Mouse (Mus musculus) cerebellum, adult 18-20 months (tissue): ENCODE measurements around the gene Samd4b.
"Not testable (repeated sequence)": the region's sequence is repeated elsewhere in the genome, so short reads cannot be mapped to it uniquely, and the experiment has no call there.

ENCODE experiments used
- DNase-seq, 2 experiments: peaks; one replicate each; pipeline ENCODE4 v3.0.0; 2021

Gene Samd4b

DNA sequence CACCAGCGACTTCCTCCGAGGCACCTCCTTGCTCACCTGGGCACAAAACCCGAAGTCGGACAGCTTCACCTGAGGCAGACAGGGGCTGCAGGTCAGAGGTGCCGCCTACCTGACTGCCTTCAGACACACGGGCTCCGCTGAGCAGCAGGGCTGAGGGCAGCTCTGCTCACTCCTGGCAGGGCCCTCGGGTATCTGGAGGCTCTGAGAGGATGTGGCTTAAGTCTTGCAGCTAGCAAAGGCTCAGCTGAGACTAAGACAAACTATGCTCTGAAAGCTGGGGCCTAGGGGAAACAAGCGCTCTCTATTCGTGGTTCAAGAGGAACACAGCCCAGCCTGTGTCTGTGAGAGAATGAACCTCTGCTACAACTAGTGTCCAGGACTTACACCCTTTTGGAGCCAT is 37.1 kb downstream of the Samd4b start:
- no peak for DNase-seq

DNA sequence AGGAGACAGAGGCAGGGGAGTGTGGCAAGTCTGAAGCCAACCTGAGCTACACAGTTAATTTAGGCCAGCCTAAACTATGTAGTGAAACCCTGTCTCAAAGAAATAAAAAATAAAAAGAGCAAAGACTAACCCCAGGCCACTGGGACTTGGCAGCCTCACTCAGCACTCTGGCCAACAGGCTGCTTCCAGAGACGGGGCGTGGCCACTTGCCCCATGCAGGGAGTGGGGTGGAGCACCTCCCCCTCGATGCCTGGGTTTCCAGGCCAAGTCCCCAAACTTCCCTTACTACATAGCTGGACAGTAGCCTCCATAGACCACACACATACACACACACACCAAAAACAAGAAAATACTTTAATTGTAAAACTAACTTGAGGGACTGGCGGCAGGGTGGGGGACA is 39.5 kb downstream of the Samd4b start:
- peak in 1 of 2 experiments; percentile 40 for DNase-seq

DNA sequence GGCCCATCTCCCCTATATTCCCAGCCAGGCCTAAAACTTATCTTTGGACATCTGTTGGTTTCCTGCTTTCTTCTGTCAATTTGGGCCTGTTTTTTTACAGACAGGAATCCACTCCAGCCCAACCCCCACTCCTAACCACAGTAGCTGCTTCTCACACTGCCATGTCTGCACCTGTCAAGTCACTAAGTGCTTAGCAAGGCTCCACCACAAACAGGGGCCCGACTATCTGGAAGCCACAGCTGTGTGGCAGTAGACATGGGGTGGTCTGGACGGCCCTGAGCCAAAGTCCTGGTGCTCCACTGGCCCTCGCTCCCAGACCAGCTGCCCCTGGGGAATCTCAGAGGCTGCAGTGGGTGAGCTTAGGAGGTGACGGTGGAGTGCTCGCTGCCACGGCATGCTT is 40.2 kb downstream of the Samd4b start:
- no peak for DNase-seq

DNA sequence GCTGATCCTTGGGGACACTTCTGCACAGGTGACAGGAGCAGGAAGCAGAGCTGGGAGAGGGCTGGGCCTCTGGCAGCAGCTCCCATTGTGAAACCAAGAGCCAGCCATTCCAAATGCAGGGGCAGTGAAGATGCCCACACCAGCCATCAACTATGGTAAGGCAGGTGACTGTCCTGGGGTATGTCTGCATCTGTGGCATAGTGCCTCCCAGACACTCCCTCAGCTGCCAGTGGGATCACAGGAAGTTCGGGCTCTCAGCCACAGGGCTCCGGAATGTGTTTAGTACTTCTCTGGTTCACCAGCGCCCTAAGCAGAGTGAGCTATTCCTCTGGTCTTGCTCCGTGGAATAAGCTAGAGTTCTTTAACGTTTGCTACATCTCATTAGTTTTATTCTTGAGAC is 40.9 kb downstream of the Samd4b start:
- DNase-seq, result no peak

DNA sequence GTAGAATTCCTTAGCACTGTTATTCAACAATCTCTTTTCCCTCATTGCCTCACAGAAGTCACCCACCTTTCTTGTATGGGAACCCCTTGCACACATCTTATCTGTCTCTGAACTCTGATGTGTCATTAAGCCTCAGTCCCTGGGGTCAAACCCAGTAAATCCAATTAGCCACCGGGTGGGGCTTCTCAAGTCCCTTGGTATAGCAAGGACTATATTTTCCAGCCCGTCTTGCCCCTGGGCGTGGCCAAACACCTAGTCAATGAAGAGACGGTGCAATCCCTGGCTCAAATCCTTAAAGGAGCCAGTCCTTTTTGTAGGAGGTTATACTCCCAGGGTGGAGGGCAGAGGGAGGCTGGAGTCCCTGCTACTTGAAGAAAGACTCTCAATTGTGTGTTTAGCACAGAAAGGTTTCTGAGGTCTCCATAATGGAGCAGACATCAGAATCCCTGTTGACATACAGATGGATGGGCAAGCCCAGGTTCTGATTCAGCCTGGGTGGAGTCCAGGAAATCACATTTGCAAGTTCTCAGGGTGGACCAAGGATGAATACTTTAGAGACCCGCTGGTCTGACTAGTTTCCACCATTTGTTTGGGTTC is 41.9 kb downstream of the Samd4b start:
- no peak for DNase-seq

DNA sequence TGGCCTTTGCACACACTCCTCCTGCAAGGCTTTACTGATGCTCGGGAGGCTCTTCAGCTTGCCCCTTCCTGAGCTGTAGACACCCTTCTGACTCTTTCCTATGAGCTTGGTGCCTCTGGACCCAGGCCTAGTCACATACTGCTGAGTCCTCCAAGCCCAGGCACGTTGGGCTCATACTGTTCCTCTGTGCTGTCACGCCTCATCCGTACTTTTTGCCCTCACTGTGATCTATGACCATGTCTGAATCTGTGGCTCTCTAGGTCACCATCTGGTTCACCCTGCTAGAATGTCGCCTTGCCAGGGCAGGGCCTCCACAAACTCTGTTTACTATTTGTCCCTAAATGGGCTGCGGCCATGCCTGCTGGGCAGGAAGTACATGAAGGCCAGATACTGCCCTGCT is 44.9 kb downstream of the Samd4b start:
- DNase-seq, result no peak

DNA sequence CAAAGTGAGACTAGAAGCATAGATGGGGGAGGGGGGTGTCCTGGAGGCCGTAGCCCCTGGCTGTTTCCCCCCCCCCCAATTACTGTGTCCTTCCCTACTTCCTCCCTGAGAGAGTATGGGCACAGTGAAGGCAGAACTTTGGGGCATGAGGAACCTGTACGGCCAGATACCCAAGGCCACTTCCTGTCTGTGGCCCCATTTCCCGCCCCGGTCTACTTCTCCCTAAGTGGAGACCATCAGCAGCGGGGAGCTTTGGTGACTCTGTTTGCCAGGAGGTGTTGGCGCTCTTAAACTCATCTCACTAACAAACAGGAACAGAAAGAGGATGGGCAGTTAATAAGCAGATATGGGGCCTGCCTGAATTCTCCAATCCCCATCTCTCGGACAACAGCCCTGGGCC is 50.3 kb downstream of the Samd4b start:
- DNase-seq, result no peak

DNA sequence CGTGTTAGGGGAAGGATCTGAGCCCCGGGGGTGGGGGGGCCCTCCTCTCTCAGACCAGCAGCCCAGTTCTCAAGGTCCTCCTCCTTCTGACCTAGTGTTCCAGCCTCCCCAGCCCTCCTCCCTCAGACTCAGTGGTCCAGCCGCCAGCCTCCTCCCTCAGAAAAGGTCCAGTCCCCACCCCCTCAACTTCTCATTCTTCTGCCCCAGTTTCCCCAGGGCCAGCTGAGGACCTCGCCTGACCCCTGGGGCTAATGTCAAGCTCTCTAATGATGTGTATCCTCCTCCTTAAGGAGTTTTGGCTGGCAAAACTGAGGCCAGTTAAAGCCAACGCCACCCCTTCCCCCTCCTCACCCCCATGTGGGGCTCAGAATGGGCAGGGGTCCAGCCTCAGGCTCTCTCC is 50.8 kb downstream of the Samd4b start, which contains the start of gene Nccrp1:
Nccrp1 (minus strand) TSS at position 101 of the 400 bp plus-strand sequence.
- no peak for DNase-seq

DNA sequence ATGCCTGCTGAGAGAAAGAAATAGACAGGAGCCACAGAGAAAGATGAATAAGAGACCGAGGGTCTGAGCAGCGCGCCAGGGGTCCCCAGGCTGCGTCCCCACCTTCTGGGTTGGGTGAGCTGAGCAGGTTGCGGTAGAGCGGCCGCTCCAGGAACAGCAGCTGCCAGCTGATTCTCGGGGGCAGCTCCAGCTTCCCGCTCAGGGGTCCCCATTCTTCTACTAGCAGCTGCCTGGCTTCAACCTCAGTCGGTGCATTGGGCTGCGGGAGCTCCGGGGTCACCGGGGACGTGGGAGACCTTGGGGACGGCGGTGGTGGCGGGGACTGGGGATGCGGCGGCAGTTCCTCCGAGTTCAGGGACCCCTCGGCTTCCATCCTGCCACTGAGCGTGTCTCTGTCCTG is 51.3 kb downstream of the Samd4b start:
- DNase-seq, result no peak

DNA sequence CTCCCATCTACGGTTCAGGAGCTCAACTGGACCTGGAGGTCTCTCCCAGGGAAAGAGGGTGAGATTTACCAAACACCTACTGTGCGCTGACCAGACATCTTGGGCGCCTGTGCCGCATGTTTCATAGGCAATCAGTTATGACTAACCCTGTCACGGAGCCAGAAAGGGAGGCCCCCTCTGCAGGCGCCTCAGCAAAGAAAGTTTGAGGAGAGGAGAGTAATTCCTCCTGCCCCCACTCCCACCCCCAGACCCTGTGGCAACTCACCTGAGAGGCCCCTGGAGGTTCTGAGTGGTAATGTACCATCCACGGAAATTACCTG is 52.1 kb downstream of the Samd4b start:
- DNase-seq, result no peak

DNA sequence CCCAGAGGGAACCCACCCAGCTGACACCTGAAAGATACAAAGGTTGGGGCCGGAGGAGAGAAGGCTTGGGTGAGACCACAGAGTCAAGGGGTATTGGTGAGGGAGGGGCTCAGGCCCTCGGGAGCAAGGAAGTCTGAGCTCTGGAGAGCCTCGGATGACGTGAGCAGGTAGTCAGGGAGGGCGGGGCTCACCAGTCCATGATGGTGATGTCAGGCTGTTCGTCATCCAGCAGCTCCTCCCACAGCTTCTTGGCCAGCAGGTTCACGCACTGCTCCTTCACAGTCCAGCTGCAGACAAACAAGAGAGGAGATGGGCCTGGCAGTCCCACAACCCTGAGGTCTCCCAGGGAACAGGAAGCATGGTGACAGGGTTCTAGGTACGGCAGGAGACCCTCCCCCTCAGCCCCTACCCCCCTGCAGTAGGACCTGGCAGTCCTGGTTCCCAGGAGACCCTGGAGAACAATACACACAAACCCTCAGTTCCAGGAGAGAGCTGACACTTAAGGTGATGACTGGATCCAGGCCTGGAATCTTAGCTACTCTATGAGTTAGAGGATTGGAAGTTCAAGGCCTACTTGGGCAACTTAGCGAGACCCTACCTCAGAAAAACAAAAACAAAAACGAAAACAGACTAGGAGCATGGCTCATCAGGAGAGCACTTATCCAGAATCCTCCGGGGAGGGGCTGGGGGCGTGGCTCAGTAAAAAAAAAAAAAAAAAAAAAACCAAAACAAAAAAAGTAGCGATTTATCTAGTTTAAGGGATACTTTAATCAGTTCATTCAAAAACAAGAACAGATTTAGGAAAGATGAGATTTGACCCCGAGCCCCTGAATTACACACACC is 52.7 kb downstream of the Samd4b start:
- no peak for DNase-seq

DNA sequence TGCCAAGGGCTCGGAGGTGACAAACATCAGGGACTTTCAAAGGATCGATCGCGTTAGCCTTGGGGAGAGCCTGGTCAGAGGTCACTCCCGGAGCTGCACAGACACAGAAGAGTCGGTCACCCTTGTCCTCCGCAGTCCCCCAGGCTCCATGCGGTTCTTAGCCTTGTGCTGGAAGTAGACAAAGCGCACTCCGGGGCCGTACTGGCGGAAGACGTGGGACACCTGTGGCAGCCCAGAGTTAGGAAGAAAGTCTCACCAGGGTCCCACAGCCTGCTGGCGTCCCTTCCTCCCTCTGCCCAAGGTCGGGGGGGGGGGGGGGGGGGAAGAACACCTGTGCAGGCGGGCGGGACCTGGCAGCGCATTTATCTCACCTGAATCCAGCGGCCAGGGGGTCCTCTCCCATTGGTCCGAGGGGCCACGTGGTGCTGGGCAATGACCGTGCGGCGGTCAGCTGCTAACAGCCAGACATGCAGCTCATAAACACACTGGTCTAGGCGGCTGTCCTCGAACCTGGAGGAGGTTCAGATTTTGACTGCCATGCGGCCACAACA is 53.8 kb downstream of the Samd4b start:
- no peak for DNase-seq

DNA sequence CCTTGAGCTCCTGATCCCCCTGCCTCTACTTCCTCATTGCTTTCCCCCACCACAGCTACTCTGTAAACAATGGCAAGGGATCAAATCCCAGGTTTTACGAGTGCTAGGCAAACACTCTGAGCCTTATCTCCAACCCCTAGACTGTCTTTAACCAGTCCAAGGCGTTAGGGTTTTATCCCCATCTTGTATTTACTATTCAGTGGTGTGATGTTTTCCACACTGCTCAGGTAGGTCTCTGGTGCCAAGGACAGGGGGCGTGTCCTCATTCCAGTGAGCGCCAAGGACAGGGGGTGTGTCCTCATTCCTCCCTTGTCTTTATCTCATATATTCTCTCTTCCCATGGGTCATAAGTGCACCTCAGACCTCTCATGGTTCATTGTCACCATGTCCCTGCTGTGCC is 57.4 kb downstream of the Samd4b start, which contains the start of gene Sycn:
Sycn (plus strand) TSS at position 360 of the 400 bp plus-strand sequence.
- DNase-seq, result no peak

DNA sequence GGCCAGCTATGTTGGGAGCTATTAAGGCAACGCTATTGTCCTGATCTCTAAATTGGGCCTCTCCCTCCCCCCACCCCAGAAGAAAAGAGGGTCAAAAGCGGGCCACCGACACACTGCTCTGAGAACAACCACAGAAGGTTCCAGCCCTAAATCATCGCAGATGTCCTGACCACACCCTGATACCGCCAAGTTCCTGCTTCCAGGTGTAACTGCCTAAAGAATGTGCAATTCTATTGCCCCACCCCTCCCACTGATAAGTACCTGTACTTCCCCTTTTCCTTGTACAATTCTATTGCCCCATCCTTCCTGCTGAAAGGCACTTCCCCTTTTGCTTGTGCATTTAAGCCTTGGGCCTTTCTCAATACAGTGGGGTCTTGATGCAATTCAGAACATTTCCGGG is 59.1 kb downstream of the Samd4b start:
- not testable (repeated sequence) for DNase-seq

DNA sequence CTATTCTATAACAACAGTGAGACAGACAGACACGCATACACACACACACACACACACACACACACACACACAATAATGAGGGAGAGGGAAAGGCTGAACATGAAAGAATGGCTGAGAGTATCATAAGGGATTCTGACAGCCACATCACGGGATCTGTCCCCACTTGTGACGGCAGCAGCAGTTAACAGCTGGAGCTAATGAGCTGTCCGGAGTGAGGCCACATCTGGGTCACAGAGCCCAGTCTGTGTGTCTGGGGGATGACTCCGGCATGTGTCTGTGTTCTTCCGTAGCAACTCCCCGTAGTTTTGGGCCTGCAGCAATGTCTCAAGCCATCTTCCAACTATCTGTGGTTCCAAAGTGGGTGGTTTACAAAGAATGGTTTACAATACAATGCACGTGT is 65.9 kb downstream of the Samd4b start:
- no peak for DNase-seq

DNA sequence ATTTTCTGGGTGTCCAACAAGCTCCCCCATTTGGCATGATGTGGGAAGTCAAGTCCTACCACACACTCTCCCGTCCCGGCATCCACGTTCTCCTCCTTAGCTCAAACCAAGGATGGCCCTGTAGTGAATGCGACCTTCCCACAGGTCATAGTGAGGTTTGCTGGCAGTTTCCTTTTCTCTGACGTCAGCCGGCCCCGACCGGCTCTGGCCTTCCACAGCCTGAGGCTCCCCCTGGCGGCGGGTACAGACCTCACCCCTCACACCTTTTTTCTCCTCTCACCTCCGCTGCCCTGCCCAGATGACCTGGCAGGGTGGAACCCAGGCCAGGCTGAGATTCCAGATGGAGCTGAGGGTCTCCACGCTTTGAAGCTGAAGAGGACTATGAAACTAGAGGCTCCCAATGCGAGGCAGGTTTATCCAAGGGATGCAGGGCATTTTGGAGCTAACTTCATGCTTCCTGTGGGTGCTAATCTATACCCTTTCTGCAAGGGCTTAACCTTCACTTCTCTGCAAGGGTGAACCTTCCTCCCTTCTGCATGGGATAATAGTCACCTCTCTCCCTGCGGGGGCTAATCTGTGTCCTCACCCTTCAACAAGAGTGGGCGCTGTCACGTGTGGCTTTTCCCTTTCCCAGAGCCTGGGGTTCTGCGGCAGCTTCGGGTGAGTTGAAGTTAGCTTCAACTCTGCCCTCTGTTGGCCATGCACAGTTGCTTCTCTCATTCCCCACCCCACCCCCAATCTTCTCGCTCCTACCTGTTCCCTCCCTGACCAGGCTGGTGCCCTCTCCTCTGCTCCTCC is 69.8 kb downstream of the Samd4b start:
- DNase-seq, result peak; percentile 72 to 77

DNA sequence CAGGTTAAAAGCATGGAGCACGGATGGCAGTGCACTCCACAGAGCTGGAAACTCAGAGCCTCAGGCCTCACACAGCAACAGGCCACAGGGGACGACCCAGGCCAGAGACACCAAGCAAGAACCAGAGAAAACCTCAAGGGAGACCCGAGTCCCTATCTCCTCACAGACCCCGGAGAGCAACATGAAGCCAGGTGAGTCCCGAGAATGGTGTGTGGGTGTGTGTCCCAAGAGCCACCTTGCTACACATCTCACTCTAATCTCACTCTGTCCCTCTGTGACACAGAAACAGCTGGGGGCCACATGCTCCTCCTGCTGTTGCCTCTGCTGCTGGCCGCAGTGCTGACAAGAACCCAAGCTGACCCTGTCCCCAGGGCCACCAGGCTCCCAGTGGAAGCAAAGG is 75.4 kb downstream of the Samd4b start, which contains the start of gene Ifnl3:
Ifnl3 (plus strand) TSS at position 301 of the 400 bp plus-strand sequence.
- not testable (repeated sequence) for DNase-seq

DNA sequence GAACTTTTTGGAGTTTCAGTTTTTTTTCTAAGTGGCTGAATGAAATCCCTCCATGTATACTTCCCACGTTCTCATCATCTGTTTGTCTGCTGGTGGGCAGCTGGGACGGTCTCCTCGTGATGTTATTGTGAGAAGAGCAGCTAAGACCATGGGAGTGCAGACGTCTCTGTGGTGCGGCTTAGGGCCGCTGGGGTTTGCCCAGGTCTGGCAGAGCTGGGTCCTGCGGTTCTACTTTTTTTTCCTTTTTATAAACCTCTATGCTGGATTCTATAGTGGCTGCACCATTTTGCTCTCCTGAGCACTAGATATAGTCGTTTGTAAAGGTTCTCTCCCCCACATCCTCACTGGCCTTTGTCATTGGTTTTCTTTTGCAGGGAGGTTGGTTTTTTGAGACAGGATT is 86.5 kb downstream of the Samd4b start:
- no peak for DNase-seq

DNA sequence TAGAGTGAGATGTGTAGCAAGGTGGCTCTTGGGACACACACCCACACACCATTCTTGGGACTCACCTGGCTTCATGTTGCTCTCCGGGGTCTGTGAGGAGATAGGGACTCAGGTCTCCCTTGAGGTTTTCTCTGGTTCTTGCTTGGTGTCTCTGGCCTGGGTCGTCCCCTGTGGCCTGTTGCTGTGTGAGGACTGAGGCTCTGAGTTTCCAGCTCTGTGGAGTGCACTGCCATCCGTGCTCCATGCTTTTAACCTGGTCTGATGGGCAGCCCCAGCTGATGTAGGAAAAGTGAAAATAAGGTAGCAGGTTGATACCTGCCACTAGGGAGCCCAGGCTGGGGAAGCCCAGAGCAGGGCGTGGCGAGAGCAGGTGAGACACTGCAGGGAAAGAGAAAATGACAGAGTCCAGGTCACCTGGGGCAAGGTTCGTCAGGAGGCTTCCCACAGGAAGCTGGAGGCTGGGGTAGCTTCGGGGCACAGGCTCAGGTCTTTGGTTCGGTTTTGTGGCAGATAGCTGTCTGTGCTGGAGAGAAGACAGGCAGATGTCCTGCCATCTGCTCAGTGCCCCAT is 87.5 kb downstream of the Samd4b start, which contains the start of gene Ifnl2:
Ifnl2 (minus strand) TSS at position 51 of the 570 bp plus-strand sequence.
- DNase-seq, result peak in 1 of 2 experiments; percentile 4

DNA sequence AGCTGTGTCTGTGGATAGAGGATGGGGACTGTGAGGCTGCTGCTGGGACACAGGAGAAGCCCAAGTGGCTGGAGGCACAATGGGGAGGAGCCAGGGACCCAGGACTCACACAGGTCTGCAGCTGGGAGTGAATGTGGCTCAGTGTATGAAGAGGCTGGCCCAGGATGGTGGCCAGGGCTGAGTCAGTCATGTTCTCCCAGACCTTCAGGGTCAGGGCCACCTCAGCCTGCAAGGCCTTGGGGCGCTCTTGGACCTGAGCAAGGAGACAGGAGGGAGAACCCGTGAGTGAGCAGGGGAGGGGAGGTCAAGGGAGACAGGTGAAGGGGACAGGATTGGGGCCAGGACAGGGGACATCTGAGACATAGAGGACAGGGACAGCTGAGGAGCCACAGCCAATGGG is 88.8 kb downstream of the Samd4b start:
- DNase-seq, result not testable (repeated sequence)

DNA sequence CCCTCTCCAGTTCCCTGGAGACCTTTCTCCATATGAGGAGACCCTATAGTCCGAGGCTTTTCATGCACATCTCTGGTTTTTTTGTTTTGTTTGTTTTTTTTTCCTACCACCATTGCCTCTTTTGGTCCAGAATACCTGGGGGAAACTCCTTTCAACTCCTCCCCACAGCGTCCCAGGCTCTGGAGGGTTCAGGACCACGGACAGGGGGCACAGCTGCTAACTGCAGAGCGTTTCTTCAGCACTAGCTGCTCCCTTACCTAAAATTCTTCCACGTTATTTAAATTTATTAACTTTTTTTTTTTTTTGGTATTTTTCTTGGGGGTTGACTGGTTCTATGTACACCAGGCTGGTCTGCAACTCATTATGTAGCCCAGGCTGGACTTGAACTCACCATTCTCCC is 92.4 kb downstream of the Samd4b start:
- DNase-seq, result no peak

DNA sequence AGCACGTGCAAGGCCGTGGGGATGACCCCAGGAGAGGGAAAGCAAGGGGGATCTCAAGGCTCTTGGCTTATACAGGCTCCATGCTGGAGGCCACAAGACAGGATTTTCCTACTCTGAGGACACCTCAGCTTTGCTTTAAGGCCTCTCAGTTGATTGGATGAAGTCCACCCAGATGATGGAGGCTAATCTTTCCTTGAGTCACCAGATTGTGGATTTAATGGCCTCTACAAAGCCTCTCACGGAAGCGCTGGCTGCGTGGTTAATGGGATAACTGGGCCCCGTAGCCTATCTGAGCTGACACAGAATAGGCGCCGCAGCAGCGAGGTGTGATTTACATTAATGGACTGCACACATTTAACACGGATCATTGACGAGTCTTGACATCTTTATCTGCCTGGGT is 102.5 kb downstream of the Samd4b start:
- DNase-seq, result no peak

DNA sequence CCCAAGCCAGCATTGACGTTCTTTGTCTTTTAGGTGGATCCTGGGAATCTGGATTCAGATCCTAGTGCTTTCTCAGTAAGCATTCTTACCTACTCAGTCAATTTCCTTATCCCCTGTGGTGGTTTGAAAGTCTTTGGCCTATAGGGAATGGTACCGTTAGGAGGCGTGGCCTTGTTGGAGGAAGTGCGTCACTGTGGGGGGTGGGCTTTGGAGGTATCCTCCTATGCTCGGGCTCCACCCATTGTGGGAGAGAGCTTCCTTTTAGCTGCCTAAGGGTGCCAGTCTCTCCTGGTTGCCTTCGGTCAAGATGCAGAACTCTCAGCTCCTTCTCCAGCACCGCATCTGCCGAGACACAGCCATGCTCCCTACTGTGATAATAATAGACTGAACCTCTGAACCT is 105.6 kb downstream of the Samd4b start:
- DNase-seq, result no peak
